Mouse (Mus musculus): ENCODE results near the gene AI854703.

GRCm38 (mm10) chr6:48626984-48627383 is 420 bp downstream of the AI854703 start:
- TF ChIP-seq GATA2 (IDR thresholded peaks at IDR 0.05; ENCODE audit: borderline replicate concordance, low read depth, low read length) (no peak), CTCF (IDR thresholded peaks at IDR 0.05; ENCODE audit: low read depth, low read length) (no peak), GATA1 (IDR thresholded peaks at IDR 0.05; ENCODE audit: borderline replicate concordance, low read length) (no peak), TAL1 (conservative IDR thresholded peaks at IDR 0.05; ENCODE audit: low read depth, low read length) (no peak)
